Mouse (Mus musculus) retina, embryonic 14.5 days (tissue): ENCODE measurements at regions not wholly inside any gene's neighbourhood (a gene's known extent, or its start where the extent isn't known, plus 50 kb on each side); places are given as distances from the start of the nearest gene placed in this dataset.

Experiments
- DNase-seq: peaks from one replicate; pipeline ENCODE4 v3.0.0-alpha.2; 2015; ENCODE audit warnings: low spot score

GRCm38 (mm10) chr4:61909409-61909808 lies 74.4 kb upstream of the Mup5 start:
- DNase-seq = peak; percentile 62

DNA sequence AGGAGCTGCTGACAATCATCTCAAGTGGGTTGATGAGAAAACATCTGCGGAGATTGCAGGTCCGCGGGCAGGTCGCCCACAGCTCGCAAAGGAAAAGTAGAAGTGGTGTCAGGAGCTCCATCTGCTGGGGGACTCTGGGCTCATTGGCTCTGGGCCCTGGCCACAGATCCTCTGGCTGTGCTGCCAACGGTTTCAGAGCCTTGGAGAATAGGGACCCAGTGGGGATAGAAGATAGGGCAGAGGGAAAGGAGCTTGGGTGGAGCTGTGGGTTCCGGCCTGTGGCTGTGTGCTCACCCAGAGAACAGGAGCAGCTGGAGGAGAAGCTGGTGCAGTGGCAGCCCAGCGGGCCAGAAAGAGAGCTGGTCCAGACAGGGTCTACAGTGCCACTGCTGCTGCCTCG lies 67.1 kb upstream of the Mup5 start:
- DNase-seq = no peak

DNA sequence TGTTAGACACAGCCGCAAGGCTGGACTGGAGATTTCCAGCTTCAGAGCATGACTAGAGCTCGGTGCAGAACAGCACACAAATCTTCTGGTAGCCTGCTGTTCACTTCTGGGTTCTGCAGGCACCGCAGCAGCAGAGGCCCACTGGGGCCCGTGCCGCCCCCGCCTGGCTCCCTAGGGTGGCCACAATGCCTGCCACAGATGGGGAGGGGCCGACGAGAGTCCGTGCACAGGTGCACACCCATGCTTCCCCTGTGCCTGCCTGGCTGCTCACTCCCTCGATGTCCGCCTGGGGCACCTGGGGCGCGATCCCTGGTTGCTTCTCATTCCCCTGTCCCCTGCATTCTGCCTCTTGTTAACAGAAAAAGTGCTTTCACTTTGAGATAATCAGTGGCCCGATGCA lies 63.2 kb upstream of the Mup5 start:
- peak; percentile 3 for DNase-seq

DNA sequence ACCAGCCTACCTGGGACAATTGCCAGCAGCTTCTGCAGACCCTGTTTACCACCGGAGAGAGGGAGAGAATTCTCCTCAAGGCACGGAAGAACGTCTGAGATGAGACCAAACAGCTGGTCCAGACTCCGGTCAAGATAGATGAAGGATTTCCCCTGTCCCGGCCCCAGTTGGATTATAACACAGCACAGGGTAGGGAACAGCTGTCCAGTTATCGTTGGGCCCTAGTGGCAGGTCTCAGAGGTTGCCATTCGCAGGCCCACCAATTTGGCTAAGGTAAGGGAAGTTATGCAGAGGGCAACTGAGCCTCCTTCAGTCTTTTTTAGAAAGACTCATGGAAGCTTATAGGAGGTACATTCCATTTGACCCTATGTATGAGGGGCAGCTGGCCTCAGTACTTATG lies 62.1 kb upstream of the Mup5 start:
- no peak for DNase-seq
